Mouse (Mus musculus): ENCODE measurements at regions not wholly inside any gene's neighbourhood (a gene's known extent, or its start where the extent isn't known, plus 50 kb on each side); places are given as distances from the start of the nearest gene placed in this dataset.

- no peak for DNase-seq (ENCODE audit: low read depth, low spot score)
Measured at GRCm38 (mm10) chr17:79164874-79165553, 113.3 kb downstream of the Qpct start.

GRCm38 (mm10) chr17:79163983-79164382, 112.3 kb downstream of the Qpct start:
- DNase-seq (ENCODE audit: low read depth, low spot score): no peak

- no peak for DNase-seq (ENCODE audit: low read depth, low spot score)
Measured at GRCm38 (mm10) chr17:79154138-79154537, 102.4 kb downstream of the Qpct start.

- DNase-seq (ENCODE audit: low read depth, low spot score): no peak
Measured at GRCm38 (mm10) chr17:79152823-79153222, 101.1 kb downstream of the Qpct start.

- DNase-seq (ENCODE audit: low read depth, low spot score): no peak
Measured at GRCm38 (mm10) chr17:79147883-79148282, 96.2 kb downstream of the Qpct start.

GRCm38 (mm10) chr17:79144913-79145625, 93.4 kb downstream of the Qpct start:
- DNase-seq (ENCODE audit: low read depth, low spot score): no peak

GRCm38 (mm10) chr17:79143031-79143430, 91.3 kb downstream of the Qpct start:
- DNase-seq (ENCODE audit: low read depth, low spot score): no peak

Data from A20 (cell line).